Mouse (Mus musculus) urinary bladder, postnatal 25 days (tissue): ENCODE measurements around the gene Iqschfp.
A peak's percentile ranks its signal among the peaks of the same experiment; 100 is the strongest.

Source experiments
- DNase-seq: peaks from one replicate; pipeline ENCODE4 v3.0.0; 2022; ENCODE audit warnings: low spot score

Gene Iqschfp

DNA sequence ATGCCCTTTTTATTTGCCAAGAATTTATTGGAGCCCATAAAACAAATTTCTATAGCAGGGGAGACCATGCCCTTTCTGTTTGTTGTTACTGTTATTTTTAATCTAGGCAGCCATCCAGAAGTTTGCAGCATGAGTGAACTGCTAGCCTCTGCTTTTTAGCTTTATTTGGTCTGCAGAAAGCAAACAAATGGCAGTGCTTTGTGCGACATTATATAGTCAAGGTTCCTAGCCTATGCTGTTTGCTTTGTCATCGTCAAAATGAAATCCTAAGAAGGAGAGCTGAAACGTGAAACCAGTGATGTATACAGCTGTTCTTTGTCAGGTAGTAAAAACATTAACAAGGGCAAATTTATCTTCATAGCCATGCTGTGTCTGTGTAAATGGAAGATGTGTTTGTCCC is 459.4 kb downstream of the Iqschfp start:
- no peak for DNase-seq

DNA sequence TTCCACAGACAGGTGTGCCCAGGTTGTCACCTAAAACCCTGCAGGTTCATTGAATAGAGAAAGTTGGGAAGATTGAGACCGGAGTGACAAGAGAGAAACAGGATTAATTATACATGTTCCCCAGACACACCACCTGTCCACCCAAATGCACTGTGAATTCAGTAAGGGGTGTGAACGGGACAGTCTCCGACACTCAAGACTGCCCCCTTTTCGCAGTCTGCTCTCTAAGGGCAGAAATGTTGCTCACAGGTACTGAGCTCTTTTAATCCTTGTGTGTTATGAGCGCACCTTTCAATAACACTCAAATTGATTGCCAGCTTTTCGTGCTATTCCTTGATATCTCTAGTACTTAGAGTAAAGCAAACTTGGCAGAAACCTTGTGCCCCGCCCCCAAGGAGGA is 460.9 kb downstream of the Iqschfp start:
- no peak for DNase-seq

- no peak for DNase-seq
These were observed 461.5 kb downstream of the Iqschfp start for GRCm38 (mm10) chr3:68353492-68353891.

GRCm38 (mm10) chr3:68356516-68356915 is 464.5 kb downstream of the Iqschfp start:
- DNase-seq: no peak

DNA sequence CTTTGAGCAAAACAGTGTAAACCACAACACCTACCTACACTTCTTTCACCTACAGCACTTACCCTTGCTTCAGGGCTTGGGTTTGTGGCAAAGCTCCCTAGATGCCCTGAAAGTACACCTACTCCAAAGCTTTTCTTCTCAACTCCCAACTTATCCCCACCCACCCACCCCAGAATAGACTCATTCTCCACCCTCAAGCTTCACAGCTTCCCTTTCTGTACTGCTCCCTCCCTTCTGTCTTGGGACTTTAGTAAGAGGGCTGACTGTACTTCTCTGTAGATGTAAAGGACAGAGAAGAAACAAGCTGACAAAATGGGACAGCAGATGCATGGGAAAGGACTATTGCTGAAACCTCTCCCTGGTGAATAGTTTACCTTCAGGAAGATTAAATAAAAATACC is 476.0 kb downstream of the Iqschfp start:
- no peak for DNase-seq

DNA sequence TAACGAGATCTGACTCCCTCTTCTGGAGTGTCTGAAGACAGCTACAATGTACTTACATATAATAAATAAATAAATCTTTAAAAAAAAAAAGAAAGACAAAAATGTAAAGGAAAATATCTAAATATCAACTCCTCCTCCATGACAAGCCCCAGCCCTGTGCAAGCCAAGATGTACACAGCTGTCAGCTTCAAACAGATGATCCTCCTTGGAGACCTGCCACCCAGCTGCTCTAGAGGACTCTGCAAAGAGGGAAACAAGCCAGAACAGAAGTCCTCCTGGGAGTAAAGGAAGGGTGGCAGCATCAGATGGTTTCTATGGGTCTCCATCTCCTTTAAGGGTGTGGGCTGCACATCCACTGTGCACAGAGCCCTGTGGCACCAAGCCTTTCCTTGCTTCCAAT is 480.9 kb downstream of the Iqschfp start:
- no peak for DNase-seq

- DNase-seq: no peak
These were observed 483.1 kb downstream of the Iqschfp start for GRCm38 (mm10) chr3:68375100-68375508.

DNA sequence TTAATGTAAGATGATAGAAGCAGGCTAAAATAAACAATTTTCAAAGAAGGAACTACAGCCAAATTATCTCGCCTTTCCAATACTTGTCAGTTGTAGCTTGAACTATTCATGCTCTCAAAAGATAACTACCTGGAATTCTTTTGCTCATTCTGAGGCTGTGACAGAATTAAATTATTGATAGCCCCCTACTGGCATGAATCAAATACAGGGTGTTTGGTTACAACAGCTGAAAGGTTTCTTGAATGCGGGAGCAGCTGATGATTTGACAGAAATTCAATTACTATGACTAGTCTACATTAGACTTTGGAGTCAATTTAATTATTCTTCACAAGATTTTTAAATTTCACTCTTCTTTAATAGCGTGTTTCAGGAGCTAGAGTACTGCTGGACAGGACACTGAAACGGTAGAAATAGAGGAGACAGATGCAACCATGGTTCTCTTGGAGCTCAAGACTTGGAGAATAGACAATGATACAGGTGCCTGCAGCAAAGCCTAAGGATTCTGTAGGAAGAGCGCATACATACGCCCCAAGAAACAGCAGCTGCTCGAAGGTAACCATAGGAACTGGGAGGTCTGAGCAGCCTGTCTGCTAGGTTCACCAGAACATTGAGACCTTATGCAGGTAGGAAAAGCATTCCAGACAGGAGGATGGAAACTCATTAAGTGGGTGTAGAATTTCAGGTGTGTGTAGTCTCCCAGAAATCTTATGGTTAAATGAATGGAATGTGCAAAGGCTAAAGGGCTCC is 485.6 kb downstream of the Iqschfp start:
- DNase-seq: no peak

- DNase-seq: no peak
These were observed 486.8 kb downstream of the Iqschfp start for GRCm38 (mm10) chr3:68378799-68379198.

- peak; percentile 6 for DNase-seq
These were observed 487.2 kb downstream of the Iqschfp start for GRCm38 (mm10) chr3:68379242-68379641.

DNA sequence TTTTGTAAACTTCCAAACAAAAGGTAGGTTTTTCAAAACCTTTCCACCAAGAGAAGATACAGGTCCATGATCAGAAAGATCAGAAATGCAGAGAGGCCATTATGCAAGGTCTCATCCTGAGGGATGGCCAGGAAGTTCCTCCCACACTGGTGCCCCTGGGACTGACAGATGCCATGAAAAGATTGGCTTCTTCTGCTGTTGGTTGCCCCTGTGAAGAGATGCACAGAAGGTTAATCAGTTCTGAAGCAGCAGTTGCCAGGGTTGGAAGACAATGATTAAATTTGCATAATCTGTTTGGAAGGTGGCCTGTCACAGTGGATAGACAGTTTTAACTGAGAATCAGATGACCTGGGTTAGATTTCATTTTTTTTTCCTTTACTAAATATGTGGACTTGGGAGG is 491.6 kb downstream of the Iqschfp start:
- no peak for DNase-seq

DNA sequence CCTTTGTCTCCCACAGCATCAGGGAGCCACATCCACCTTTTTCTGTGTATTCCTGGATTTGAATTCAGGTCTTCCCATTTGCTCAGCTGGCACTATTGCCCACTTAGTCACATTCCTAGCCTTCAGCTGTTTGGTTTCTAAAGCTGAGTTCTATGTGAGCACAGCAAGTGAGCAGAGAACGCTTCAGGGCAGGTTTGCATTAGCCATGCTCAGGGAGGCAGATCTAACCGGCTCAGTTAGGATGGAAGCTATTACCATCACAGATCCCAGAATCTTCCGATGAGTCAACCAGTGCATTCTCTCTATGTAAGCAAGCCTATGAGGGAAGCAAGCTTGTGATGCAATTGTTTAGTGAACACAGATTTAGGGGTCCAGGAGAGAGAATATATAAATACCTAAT is 493.5 kb downstream of the Iqschfp start:
- no peak for DNase-seq

GRCm38 (mm10) chr3:68388023-68388422 is 496.0 kb downstream of the Iqschfp start:
- no peak for DNase-seq

DNA sequence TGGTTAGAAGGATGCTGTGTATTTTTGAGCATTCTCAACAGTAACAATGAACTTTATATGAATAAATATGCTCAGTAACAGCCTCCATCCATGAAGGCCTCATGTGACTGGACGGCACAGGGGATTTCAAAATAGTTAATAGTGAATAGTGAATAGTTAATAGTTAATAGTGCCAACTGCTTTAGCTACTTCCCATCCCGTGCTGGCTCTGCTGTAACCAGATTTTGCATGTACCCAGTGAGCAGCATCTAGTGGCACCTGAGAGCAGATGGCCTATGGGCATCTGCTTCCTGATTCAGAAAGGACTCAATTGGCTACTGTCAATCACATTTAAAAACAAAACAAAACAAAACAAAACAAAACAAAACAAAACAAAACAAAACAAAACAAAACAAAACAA is 501.5 kb downstream of the Iqschfp start:
- no peak for DNase-seq

GRCm38 (mm10) chr3:68398691-68399090 is 506.7 kb downstream of the Iqschfp start:
- no peak for DNase-seq

GRCm38 (mm10) chr3:68400121-68400520 is 508.1 kb downstream of the Iqschfp start:
- no peak for DNase-seq

DNA sequence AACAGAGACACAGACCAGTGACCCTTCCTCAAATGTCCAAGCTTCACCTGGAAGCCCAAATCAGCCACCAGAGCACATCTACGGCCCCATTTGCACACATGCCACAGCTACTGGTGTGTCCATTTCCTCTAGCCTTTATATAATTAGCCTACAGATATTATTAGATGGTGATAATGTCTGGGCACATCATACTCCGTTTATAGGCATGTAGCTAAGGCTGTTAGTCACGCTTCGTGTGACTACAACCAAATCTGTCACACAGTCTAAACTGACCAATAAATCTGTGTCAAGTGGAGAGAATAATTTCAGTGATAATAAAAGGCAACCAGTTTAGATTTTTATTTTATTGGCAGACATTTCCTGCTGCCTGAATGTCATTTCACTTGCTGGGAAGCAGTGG is 511.3 kb downstream of the Iqschfp start:
- DNase-seq: no peak

- DNase-seq: no peak
These were observed 511.8 kb downstream of the Iqschfp start for GRCm38 (mm10) chr3:68403783-68404217.

- DNase-seq: no peak
These were observed 513.7 kb downstream of the Iqschfp start for GRCm38 (mm10) chr3:68405724-68406123.

DNA sequence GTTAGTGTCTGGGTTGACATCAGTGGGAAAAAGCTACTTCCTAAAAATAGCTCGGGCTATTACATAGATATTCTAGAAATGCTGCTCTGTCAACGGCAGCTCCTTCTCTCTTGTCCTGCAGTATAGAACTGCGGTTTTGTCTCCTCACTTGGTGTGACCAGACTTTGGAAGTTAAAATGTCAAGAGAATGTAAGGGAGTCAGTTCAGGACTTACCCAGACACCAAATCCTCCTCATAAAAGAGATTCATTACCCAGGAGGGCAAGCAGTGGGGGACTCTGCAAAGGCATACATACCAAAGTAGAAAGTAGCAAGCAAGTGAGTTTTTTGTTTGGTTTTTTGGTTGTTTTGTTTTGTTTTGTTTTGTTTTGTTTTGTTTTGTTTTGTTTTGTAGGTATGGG is 520.2 kb downstream of the Iqschfp start:
- DNase-seq: no peak

DNA sequence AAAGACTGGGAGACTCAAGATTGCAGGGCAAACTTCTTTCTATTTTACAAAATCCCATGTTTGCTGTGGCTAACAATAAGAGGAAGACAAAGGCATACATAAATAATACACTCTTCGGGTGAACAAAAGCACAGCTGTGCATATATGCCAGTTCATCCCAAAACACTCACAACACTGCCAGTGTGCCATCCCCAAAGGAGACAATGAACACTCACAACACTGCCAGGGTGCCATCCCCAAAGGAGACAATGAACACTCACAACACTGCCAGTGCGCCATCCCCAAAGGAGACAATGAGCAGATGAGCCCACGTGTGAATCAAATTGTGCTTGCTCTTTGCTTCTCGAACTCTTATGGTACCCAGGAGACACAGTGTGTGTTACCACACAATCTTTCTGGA is 527.8 kb downstream of the Iqschfp start:
- DNase-seq: no peak

- no peak for DNase-seq
These were observed 528.9 kb downstream of the Iqschfp start for GRCm38 (mm10) chr3:68420927-68421326.

DNA sequence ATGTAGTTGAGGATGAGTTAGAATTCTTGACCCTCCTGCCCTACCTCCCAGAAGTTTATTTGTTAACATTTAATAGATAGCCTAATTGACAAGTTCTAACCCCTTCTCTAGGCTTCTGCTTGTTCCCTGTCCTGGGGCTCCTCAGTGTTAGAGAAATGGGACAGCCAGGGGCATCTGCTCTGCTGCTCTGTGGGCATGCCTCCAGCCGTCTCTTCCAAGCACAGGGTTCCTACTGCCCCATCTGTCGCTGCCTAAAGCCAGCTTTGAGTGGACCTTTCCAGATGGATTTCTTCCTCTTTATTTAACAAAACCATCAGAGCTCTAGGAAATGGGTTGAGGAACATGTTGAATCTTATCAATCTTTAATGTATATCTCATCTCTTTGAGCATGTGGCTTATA is 529.8 kb downstream of the Iqschfp start:
- no peak for DNase-seq

DNA sequence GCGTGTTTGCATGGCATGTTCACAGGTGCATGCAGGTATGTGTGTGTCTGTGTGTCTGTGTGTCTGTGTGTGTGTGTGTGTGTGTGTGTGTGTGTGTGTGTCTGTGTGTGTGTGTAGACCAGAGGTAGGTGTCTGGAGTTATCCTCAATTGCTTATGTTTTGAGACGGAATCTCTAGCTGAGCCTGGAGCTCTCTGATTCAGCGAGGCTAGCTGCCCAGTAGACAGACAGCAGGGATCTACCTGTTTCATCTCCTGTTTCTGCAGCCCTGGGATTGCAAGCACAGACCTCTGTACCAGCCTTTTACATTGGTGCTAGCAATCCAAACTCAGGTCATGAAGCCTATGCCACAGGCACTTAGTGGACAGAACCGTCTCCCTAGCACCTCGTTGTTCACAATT is 536.0 kb downstream of the Iqschfp start:
- no peak for DNase-seq
